7 mouse cellular contexts compared by ENCODE assay signal in genomic region chr2:132262879-132263398, GRCm38 (mm10). TPM values are rescaled to one million over a fixed set of nuclear protein-coding genes. Genes with fewer than 3 reads are reported as not detected.
DNase-seq lines count a peak whose midpoint lies in the region; ATAC-seq lines count a peak whose summit lies in the region.

Cds2 (plus strand) TSS chr2:132263148.

- H3K36me3 ChIP-seq in embryonic facial prominence, embryonic 11.5 days (replicated peaks; ENCODE audit: control insufficient read depth, insufficient read depth, low read depth, low read length): no peaks in the 10 kb centered on the region
- no peaks in the 10 kb centered on the region for H3K36me3 ChIP-seq in limb, embryonic 10.5 days
- no peaks in the 10 kb centered on the region for H3K36me3 ChIP-seq in midbrain, embryonic 13.5 days

- WGBS in embryonic facial prominence, embryonic 11.5 days: under 1% methylated on average over 47 of the region's 49 CpGs
- WGBS in limb, embryonic 10.5 days: under 1% methylated on average over 49 of the region's 49 CpGs
- WGBS in midbrain, embryonic 13.5 days: under 1% methylated on average over 49 of the region's 49 CpGs

- peak; percentile 100 for DNase-seq in adrenal gland, postnatal 14 days
- peak; percentile 100 for DNase-seq in embryonic facial prominence, embryonic 11.5 days (ENCODE audit: low spot score)
- peak; percentile 99 for DNase-seq in kidney, adult 11 months
- DNase-seq in limb, embryonic 10.5 days (ENCODE audit: low spot score): peak; percentile 99
- DNase-seq in spleen, adult 12 weeks (ENCODE audit: low spot score): peak; percentile 91

- H3K4me3 ChIP-seq in embryonic facial prominence, embryonic 11.5 days (ENCODE audit: low read depth, low read length): peak within 1 kb of the TSS; percentile 80
- H3K4me3 ChIP-seq in limb, embryonic 10.5 days: peak within 1 kb of the TSS; percentile 94
- peak within 1 kb of the TSS; percentile 91 for H3K4me3 ChIP-seq in midbrain, embryonic 13.5 days (replicated peaks)

- no peaks in the 10 kb centered on the region for H3K9me3 ChIP-seq in embryonic facial prominence, embryonic 11.5 days (replicated peaks; ENCODE audit: control insufficient read depth, low read length)
- no peaks in the 10 kb centered on the region for H3K9me3 ChIP-seq in limb, embryonic 10.5 days (replicated peaks)
- no peaks in the 10 kb centered on the region for H3K9me3 ChIP-seq in midbrain, embryonic 13.5 days

- peak; percentile 97 for ATAC-seq in embryonic facial prominence, embryonic 11.5 days (replicated peaks; ENCODE audit: insufficient number of reproducible peaks, low FRiP score, low TSS enrichment, low read depth)
- ATAC-seq in granulocyte monocyte progenitor cell, adult 5-6 weeks (replicated peaks; ENCODE audit: poor library complexity, severe bottlenecking): peak; percentile 81
- ATAC-seq in midbrain, embryonic 13.5 days: peak; percentile 98

- no peaks in the 10 kb centered on the region for H3K4me1 ChIP-seq in embryonic facial prominence, embryonic 11.5 days (ENCODE audit: control insufficient read depth, insufficient read depth, low read length)
- peaks cover 24% of the 10 kb centered on the region for H3K4me1 ChIP-seq in limb, embryonic 10.5 days
- H3K4me1 ChIP-seq in midbrain, embryonic 13.5 days (replicated peaks): peaks cover 13% of the 10 kb centered on the region

- peak within 1 kb of the TSS; percentile 65 for H3K4me2 ChIP-seq in embryonic facial prominence, embryonic 11.5 days (ENCODE audit: low read depth, low read length)
- H3K4me2 ChIP-seq in midbrain, embryonic 13.5 days (replicated peaks): peak within 1 kb of the TSS; percentile 75

- peak within 1 kb of the TSS; percentile 66 for H3K27ac ChIP-seq in embryonic facial prominence, embryonic 11.5 days (replicated peaks; ENCODE audit: low read depth, low read length)
- H3K27ac ChIP-seq in limb, embryonic 10.5 days: peak within 1 kb of the TSS; percentile 94
- H3K27ac ChIP-seq in midbrain, embryonic 13.5 days: peak within 1 kb of the TSS; percentile 86

- no peaks in the 10 kb centered on the region for H3K27me3 ChIP-seq in embryonic facial prominence, embryonic 11.5 days (ENCODE audit: control insufficient read depth, insufficient read depth, low read length)
- no peaks in the 10 kb centered on the region for H3K27me3 ChIP-seq in limb, embryonic 10.5 days (ENCODE audit: low read depth, poor library complexity, severe bottlenecking)
- no peaks in the 10 kb centered on the region for H3K27me3 ChIP-seq in midbrain, embryonic 13.5 days

- H3K9ac ChIP-seq in embryonic facial prominence, embryonic 11.5 days (replicated peaks; ENCODE audit: low read length): peak within 1 kb of the TSS; percentile 84
- peak within 1 kb of the TSS; percentile 89 for H3K9ac ChIP-seq in midbrain, embryonic 13.5 days (replicated peaks)

RNA-seq across cellular contexts. Expression of gene Cds2, which starts in this region (rescaled TPM):
- total RNA-seq in adrenal gland, postnatal 14 days (2021): 61.1 and 62.8 TPM in 2 replicates
- 32.2 and 33.2 TPM in 2 replicates for polyA plus RNA-seq in embryonic facial prominence, embryonic 11.5 days (2014; fragmentation: Nextera tagmentation; extraction: Ambion mirVana)
- total RNA-seq in granulocyte monocyte progenitor cell, adult 5-6 weeks (2014; fragmentation: Nextera tagmentation): 8.7 and 22.5 TPM in 2 replicates
- total RNA-seq in granulocyte monocyte progenitor cell, adult 5-6 weeks (2017): 7.0 and 9.7 TPM in 2 replicates
- polyA plus RNA-seq in limb, embryonic 10.5 days (2016; fragmentation: Nextera tagmentation; extraction: Ambion mirVana): 25.8 and 26.7 TPM in 2 replicates
- 24.4 and 28.4 TPM in 2 replicates for polyA plus RNA-seq in midbrain, embryonic 13.5 days (2015; fragmentation: Nextera tagmentation; extraction: Ambion mirVana)

Comparison
In these comparisons a context has a peak if more than half of its experiments do, and no peak if none do; other contexts are left out.
1. Peak in every context shown above with its lines: DNase-seq, ATAC-seq, H3K4me3 ChIP-seq and H3K27ac ChIP-seq.